Mouse (Mus musculus) frontal cortex, postnatal 36 days (tissue): Measurements from ENCODE around the gene Pcbp1.

Experiments used
- DNase-seq, 2 experiments: peaks; one replicate each; pipeline ENCODE4 v3.0.0; 2022; ENCODE audit warnings: low spot score in 2 of 2

Gene Pcbp1

DNA sequence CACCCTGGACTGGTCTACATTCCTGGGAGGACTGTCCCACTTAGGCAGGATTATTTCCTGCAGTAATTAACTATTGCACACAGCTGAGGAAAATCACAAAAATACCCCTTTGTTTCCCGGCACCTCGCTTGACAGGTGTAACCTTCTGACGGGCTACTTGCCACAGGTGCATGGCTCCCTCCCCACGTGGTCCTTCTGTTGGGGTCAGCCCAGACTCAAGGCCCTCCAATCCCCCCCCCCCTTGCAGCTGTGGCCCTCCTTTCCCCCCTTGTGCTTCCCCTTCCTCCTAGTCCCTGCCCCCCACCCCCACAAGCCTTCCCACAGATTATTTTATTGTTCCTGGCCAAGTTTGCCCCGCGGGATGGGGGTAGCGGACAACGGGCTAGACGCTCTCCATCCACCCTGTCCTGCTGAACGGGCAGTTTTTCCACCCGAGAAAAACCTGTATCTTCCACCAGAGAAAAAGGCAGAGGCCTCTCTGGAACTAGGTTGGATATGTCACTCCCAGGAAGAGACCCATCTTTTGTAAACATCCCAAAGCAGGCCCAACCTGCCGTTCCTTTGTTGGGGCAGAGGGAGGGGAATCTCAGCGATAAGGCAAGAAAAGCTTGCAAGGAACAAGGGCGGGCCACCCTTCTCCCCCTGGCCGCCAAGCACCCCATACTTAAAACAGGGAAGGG, 2.2 kb downstream of the Pcbp1 start:
- DNase-seq = no peak

GRCm38 (mm10) chr6:86523242-86523754, 2.8 kb downstream of the Pcbp1 start:
- no peak for DNase-seq

- no peak for DNase-seq
These were observed 3.9 kb downstream of the Pcbp1 start for GRCm38 (mm10) chr6:86522001-86522911.

DNA sequence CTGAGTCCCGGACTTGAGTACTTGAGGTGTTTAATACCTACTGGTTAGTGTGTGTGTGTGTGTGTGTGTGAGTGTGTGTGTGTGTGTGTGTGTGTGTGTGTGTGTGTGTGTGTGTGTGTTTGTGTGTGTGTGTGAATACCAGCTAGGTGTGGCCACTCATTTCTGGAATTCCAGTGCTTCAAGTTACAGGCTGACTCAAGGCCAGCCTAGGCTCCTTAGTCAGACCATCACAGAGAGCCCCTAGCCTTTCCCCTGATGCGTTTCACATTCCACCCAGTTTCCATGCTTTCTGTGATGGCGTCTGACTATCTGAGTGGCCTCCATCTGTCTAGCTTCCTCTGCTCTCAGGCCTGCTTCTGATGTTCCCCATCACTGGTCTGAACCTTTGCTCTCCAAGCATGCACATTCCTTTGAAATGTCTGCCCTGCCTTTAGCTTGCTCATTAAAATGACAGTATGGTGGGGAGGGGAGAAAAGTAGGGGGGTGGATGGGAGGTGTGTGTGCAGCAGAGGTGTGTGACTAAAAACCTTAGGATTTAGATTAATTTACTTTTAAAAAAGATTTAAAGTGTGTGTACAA, 6.3 kb downstream of the Pcbp1 start:
- no peak for DNase-seq

- DNase-seq = no peak
These were observed 10.1 kb downstream of the Pcbp1 start for GRCm38 (mm10) chr6:86516021-86516420.

GRCm38 (mm10) chr6:86513296-86513695, 12.8 kb downstream of the Pcbp1 start:
- DNase-seq = no peak

DNA sequence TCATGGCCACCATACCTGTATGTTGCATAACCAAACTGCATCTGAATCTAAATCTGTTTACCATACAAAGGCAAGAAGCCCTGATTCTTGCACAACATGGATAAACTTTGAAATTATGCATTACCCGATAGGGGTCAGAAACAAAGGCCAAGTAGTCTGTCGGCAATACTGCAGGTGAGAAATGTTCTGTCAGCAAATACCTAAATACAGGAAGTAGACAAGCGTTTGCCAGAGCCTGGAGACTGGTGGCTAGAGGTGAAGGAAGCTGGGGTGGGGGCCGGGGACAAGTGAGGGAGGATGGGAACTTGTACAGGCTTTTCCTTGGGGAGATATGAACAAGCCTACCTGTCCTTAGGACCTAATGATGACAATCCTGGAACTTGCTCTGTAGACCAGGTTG, 15.1 kb downstream of the Pcbp1 start:
- DNase-seq = no peak

GRCm38 (mm10) chr6:86509866-86510200, 16.3 kb downstream of the Pcbp1 start:
- DNase-seq = no peak

DNA sequence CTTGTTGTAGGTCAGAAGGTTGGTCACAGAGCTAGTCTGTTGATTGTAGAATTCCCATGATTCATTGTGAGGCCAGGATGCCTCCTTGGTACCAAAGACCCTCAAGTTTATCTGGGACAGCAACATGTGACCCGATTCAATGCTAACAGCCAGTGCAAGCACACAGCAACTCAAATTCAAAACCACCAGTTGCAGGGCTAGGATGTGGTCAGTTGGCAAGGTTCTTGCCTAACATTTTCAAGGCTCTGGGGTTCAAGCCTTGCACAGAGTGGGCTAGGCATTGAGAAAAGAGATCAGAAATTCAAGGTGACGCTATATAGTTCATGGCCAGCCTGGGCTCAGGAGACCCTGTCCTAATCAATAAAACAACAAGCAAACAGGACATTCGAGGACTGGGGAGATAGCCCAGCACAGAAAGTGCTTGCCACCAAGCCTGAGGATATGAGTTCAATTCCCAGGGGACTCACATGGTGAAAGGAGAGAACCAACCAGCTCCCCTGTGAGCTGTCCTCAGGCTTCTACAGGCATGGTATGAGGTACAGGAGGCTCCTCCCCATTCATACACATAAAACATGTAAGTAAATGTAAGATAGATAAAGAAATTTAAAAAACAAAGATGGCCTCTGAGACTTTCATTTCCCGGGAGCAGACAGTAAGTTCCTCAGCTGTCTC, 16.8 kb downstream of the Pcbp1 start:
- DNase-seq = no peak

DNA sequence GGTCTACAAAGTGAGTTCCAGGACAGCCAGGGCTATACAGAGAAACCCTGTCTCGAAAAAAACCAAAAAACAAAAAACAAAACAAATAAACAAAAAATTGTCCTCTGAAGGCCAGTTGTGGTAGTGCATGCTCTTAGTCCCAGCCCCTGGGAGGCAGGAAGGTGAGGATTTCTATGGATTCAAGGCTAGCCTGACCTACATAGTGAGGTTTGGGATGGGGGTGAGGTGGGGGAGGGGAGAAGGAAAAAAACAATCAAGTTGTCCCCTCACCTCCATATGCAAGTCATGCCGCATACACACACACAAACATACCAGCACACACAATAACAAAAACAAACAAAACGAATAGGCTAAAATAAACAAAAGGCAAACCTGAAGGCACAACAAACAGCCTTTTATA, 17.4 kb downstream of the Pcbp1 start:
- no peak for DNase-seq

DNA sequence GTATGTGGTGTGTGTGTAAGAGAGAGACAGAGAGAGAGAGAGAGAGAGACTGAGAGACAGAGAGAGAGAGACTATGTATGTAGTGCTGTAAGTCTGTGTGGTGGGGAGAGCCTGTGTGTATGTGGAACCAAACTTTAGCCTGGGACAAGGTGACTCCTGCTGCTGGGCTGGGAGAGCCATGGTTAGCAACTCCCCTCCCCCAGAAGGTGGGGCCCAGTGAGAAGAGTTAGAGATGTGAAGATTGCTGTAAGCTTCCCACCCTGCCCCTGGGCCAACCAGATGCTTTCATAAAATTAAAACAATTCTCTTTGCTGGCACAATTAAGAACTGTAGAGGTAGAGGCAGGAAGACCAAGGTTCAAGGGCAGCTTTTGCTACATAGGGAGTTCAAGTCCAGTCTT, 19.0 kb downstream of the Pcbp1 start:
- DNase-seq = no peak

- no peak for DNase-seq
These were observed 19.8 kb downstream of the Pcbp1 start for GRCm38 (mm10) chr6:86506309-86506708.

GRCm38 (mm10) chr6:86505671-86506070, 20.4 kb downstream of the Pcbp1 start:
- no peak for DNase-seq

DNA sequence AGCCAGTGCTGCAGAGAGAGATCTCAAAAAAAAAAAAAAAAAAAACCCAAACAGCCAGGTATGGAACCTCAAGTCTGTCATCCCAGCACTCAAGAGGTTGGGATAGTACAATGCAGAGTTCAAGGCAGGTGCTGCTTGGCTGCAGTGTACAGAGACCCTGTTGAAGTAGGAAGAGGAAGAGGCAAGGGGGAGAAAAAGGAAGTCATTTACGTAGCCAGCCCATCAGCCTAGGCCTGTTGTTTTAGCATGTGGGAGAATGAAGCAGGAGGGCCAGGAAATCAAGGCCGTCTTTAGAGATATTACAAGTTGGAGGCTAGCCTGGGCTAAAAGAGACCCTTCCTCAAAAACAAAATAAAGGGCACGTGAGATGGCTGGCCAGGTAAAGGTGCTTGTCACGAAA, 22.6 kb downstream of the Pcbp1 start:
- no peak for DNase-seq

DNA sequence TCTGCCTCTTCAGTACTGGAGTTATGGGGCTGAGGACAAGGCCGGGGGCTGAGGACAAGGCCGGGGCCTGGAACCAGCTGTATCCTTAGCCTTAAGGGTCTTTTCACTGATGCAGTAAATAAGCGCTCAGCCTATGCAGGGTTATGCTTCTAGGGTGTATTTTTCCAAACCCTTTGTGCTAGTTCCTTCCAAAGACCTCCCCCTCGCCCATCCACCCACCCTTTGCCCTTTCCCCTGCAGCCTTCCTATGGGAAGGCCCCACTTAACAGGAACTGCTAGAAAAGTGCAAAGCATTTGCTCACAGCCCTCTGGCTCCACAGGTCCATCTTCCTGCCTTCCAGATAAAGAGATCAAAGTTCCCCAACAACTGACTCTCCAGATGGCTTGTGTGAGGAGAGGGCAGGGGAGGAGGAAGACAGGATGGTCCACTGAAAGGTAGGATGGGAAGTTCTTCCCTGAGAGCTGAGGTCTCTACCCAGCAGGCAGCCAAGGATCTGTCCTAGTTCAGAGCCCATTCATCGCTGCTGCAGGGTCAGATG, 26.5 kb downstream of the Pcbp1 start:
- no peak for DNase-seq

DNA sequence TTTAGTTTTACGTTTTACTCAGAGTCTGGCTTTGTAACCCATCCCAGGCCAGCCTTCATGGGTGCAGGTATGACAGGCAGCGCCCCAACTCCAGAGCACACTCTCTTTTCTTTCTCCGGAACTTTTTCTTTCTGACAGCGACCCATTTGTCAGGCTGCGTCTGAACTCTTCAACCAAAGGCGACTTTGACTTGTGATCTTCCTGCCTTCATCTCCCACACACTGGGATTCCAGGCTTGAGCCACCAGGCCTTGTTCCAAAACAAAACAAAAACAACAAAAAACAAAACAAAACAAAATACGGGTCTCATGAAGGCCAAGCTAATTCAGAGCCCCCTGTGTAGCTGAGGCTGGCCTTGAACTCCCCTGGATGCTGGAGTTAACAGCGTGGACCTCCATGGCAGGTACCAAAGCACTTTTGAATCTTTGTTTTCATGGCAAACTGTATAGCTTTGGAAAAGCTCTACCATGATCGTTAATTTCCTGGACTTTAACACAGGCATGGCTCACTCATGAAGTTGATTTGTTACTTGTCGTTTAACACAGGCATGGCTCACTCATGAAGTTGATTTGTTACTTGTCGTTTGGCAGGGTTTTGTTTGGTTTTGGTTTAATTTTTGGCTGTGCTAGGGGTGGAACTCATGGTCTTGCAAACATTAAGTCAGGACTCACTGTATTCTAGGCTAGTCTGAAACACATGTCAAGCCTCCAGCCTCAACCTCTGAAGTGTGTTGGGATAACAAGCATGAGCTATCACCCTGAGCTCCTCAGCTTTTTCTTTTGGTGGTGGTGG, 28.0 kb downstream of the Pcbp1 start:
- no peak for DNase-seq

DNA sequence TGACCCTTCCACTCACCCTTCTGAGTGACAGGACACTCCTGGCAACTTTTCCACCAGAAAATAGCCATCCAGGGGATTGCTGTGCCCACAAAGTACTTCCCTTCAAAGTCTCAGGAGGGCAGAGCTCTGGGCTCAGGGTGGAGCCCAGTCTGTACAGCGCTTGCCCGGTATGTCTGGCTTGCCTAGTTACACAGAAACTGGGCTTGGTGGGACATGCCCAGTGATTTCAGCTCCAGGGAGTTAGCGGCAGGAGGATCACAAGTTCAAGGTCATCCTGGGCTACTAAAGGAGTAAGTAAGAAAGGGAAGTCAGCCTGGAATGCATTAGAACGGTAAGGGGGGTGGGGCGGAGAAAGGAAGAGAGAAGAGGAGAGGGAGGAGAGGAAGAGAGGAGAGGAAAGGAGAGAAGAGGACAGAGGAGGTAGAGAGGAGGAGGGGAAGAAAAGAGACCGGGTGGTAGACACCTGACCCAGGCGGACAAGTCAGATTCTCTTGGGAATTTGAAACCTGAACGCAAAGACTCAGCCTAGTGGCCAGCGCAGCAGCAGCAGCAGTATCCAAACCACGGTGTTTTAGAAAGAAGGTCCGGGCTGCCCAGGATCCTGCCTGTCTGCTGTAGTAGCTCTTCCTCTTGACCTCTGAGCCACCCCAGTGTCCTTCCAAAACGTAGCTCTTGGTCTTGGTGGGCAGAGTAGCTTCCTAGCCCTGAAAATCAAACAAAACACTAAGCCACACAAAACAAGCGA, 28.9 kb downstream of the Pcbp1 start:
- DNase-seq = no peak

DNA sequence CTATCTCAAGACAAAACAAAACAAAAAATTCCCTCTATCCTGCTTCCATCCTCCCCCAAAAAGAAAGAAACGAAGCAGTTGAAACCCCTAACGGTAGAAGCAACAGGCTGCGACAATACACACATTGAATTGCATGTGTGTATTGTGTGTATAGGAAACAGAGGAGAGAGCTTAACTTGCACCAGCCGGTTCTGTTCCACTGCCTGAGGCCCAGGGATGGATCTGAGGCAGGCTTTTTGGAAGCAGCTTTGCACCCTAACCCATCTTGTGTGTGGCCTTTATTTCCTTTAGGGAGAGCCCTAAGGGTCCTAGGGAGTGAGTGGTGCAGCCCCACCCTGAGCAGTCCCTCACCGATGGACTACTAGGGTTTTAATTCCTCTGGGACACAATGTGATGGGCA, 29.5 kb downstream of the Pcbp1 start:
- DNase-seq = no peak

DNA sequence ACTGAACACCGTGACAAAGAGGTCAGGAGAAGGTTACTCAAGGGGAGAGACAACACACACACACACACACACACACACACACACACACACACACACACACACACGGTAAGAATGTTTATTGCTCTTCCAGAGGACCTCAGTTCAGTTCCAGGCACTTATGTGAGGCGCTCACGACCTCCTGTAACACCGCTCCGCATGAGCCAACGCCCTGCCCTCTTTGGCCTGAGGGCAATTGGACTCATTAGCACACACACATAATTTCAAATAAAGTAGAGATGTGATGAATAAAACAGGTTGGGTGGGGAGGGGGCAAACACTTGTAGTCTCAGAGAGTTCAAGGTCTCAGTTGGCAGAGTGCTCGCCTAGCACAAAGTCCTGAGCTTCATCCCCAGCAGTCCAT, 30.0 kb downstream of the Pcbp1 start:
- DNase-seq = no peak

DNA sequence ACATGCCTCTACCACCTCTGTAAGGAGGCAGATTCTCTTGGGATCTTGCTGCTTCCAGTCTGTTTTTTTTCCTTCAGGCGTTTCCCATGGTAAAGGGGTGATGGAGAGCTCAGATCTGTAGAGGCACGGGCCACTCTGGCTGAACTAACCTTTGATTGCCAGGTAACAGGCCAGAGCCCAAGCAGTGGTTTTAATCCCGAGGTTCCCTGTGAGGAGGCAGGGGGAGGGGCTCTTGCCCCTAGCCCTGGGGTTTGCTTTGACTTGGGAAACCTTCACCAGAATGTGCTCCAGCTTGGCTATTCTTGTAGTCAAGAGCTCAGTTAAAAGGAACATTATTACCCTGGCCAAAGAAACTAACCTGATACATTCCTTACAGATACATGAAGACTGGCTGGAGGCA, 30.5 kb downstream of the Pcbp1 start:
- DNase-seq = no peak
